Mouse (Mus musculus) urinary bladder, postnatal 36 days (tissue): ENCODE measurements at regions not wholly inside any gene's neighbourhood (a gene's known extent, or its start where the extent isn't known, plus 50 kb on each side); places are given as distances from the start of the nearest gene placed in this dataset.

Experiments
- DNase-seq, 2 experiments: peaks; one replicate each; pipeline ENCODE4 v3.0.0; 2022; ENCODE audit warnings: low spot score in 2 of 2, mixed read lengths in 1 of 2

- no peak for DNase-seq
Measured at GRCm38 (mm10) chr5:64499131-64499530, 304.1 kb upstream of the Klf3 start.

GRCm38 (mm10) chr5:64500413-64500812 is 302.8 kb upstream of the Klf3 start:
- no peak for DNase-seq

GRCm38 (mm10) chr5:64500866-64501265 is 302.3 kb upstream of the Klf3 start:
- no peak for DNase-seq

- no peak for DNase-seq
Measured at GRCm38 (mm10) chr5:64501746-64502145, 301.4 kb upstream of the Klf3 start.

GRCm38 (mm10) chr5:64503514-64503913 is 299.7 kb upstream of the Klf3 start:
- DNase-seq: peak in 1 of 2 experiments; percentile 76

GRCm38 (mm10) chr5:64504507-64504906 is 298.7 kb upstream of the Klf3 start:
- no peak for DNase-seq

- DNase-seq: peak; percentile 67 to 80
Measured at GRCm38 (mm10) chr5:64505227-64505834, 297.9 kb upstream of the Klf3 start.

GRCm38 (mm10) chr5:64505835-64506600 is 297.2 kb upstream of the Klf3 start:
- peak; percentile 79 to 84 for DNase-seq

GRCm38 (mm10) chr5:64508565-64508964 is 294.6 kb upstream of the Klf3 start:
- no peak for DNase-seq

GRCm38 (mm10) chr5:64513155-64513945 is 289.8 kb upstream of the Klf3 start:
- DNase-seq: no peak

- no peak for DNase-seq
Measured at GRCm38 (mm10) chr5:64516115-64516665, 287.0 kb upstream of the Klf3 start.

GRCm38 (mm10) chr5:64517241-64517640 is 285.9 kb upstream of the Klf3 start:
- no peak for DNase-seq

GRCm38 (mm10) chr5:64517835-64518234 is 285.4 kb upstream of the Klf3 start:
- no peak for DNase-seq

GRCm38 (mm10) chr5:64519036-64519435 is 284.2 kb upstream of the Klf3 start:
- DNase-seq: no peak

- no peak for DNase-seq
Measured at GRCm38 (mm10) chr5:64519731-64520130, 283.5 kb upstream of the Klf3 start.

- no peak for DNase-seq
Measured at GRCm38 (mm10) chr5:64521401-64521800, 281.8 kb upstream of the Klf3 start.

GRCm38 (mm10) chr5:64521969-64522368 is 281.2 kb upstream of the Klf3 start:
- DNase-seq: no peak

GRCm38 (mm10) chr5:64526521-64526920 is 276.7 kb upstream of the Klf3 start:
- DNase-seq: no peak

- DNase-seq: no peak
Measured at GRCm38 (mm10) chr5:64527962-64528361, 275.2 kb upstream of the Klf3 start.

GRCm38 (mm10) chr5:64534371-64534770 is 268.8 kb upstream of the Klf3 start:
- DNase-seq: no peak

GRCm38 (mm10) chr5:64534947-64535346 is 268.2 kb upstream of the Klf3 start:
- DNase-seq: no peak

- no peak for DNase-seq
Measured at GRCm38 (mm10) chr5:64535546-64535945, 267.6 kb upstream of the Klf3 start.
